Mouse (Mus musculus) lung, postnatal 0 days (tissue): ENCODE measurements around the gene Tsr1.

Source experiments
- CTCF ChIP-seq: IDR thresholded peaks from 2 replicates; pipeline ENCODE4 v1.5.1; 2016; ENCODE audit warnings: antibody characterized with exemption, mild to moderate bottlenecking
- EP300 ChIP-seq: IDR thresholded peaks from 2 replicates; pipeline ENCODE4 v1.6.1; 2016; ENCODE audit warnings: antibody characterized with exemption, mild to moderate bottlenecking, control low read depth

DNA sequence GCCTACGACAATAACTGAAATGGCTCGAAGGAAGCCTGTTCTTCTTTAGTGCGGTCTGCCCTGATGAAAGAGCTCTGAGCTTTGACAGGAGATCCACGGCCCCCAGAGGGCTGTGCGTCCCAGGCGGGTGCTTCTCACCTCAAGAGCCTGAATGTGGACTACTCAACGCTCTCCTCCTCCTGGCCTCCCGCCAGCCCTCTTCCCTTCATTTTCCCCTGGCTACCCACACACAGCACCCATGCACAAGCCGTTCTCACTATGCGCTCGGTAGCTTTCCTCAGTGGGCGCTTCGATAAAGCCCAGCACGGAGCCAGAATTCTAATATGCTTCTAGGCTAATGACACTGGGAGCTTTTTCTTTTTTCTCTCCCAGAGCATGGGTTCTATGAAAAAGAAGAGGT lies 15.9 kb upstream of the Tsr1 start:
- TF ChIP-seq CTCF (no peak), EP300 (no peak)
